Mouse (Mus musculus) lung, embryonic 16.5 days (tissue): ENCODE measurements around the gene Kif19a. TPM values are rescaled to one million over a fixed set of nuclear protein-coding genes. Genes with fewer than 3 reads are reported as not detected.

Source experiments
- ATAC-seq: fragments of 200-750 bp; cut with Nextera tagmentation; 2 replicates; pipeline ENCODE4 v1.8.0; 2017; ENCODE audit warnings: low read depth, mild to moderate bottlenecking, moderate library complexity
- H3K27ac ChIP-seq: fragments of 300-500 bp; sonication (generic); 2 replicates; pipeline ENCODE4 v1.5.1; 2014; ENCODE audit warnings: mild to moderate bottlenecking, control low read depth, low read length
- H3K27me3 ChIP-seq: fragments of 300-500 bp; sonication (generic); 2 replicates; pipeline ENCODE4 v1.6.1; 2014; ENCODE audit warnings: low read depth, low read length, mixed read lengths; ENCODE audit not compliant: control insufficient read depth, insufficient read depth
- H3K36me3 ChIP-seq: fragments of 300-500 bp; sonication (generic); 2 replicates; pipeline ENCODE4 v1.6.1; 2014; ENCODE audit warnings: low read length; ENCODE audit not compliant: control insufficient read depth, insufficient read depth
- H3K4me1 ChIP-seq: fragments of 300-500 bp; sonication (generic); replicated peaks from 2 replicates; pipeline ENCODE4 v1.6.1; 2014; ENCODE audit warnings: low read length, mixed read lengths; ENCODE audit not compliant: control insufficient read depth, insufficient read depth
- H3K4me2 ChIP-seq: fragments of 300-500 bp; sonication (generic); 2 replicates; pipeline ENCODE4 v1.6.1; 2014; ENCODE audit warnings: low read depth, low read length, control low read depth
- H3K4me3 ChIP-seq: fragments of 300-500 bp; sonication (generic); 2 replicates; pipeline ENCODE4 v1.5.1; 2014; ENCODE audit warnings: mild to moderate bottlenecking, low read length, control low read depth
- H3K9ac ChIP-seq: fragments of 300-500 bp; sonication (generic); 2 replicates; pipeline ENCODE4 v1.6.1; 2014; ENCODE audit warnings: low read length, control low read depth
- H3K9me3 ChIP-seq: fragments of 300-500 bp; sonication (generic); 2 replicates; pipeline ENCODE4 v1.6.1; 2016; ENCODE audit warnings: low read length; ENCODE audit not compliant: control insufficient read depth
- WGBS: fragments of 180-500 bp; shearing (Covaris S2); extraction: QIAGEN DNeasy Blood & Tissue Kit; methylation state at CpG from one replicate; pipeline ENCODE4 v1.1.7; 2014; 5-methylcytosine and 5-hydroxymethylcytosine counted together
- polyA plus RNA-seq: library from polyadenylated mRNA; unstranded; fragments of >200 nt; fragmentation: Nextera tagmentation; extraction: Ambion mirVana; gene quantifications from 2 replicates; pipeline ENCODE4 v1.2.1, GENCODE M21; 2015

Gene Kif19a
- polyA plus RNA-seq, 1 experiment from 2014 or later, result 0.46 TPM

- 20% methylated on average over 4 of the region's 4 CpGs for WGBS
- H3K4me3 ChIP-seq, result no peak overlapping the region
- no peak for ATAC-seq
- no peak overlapping the region for H3K27ac ChIP-seq
- no peak overlapping the region for H3K4me2 ChIP-seq
- H3K9me3 ChIP-seq, result no peaks in the 10 kb centered on the region
- H3K36me3 ChIP-seq, result no peaks in the 10 kb centered on the region
- peaks cover 12% of the 10 kb centered on the region for H3K4me1 ChIP-seq
- H3K27me3 ChIP-seq, result no peaks in the 10 kb centered on the region
- H3K9ac ChIP-seq, result no peak overlapping the region
Observed at GRCm38 (mm10) chr11:114810344-114810743, 45.2 kb downstream of the Kif19a start.

GRCm38 (mm10) chr11:114812731-114813240 lies 47.6 kb downstream of the Kif19a start:
- H3K9ac ChIP-seq, result no peak overlapping the region
- whole genome bisulfite sequencing, result 9% methylated on average over 6 of the region's 6 CpGs
- no peaks in the 10 kb centered on the region for H3K36me3 ChIP-seq
- peak; percentile 68 for ATAC-seq
- no peaks in the 10 kb centered on the region for H3K9me3 ChIP-seq
- H3K27me3 ChIP-seq, result no peaks in the 10 kb centered on the region
- no peak overlapping the region for H3K4me3 ChIP-seq
- peaks cover 8% of the 10 kb centered on the region for H3K4me1 ChIP-seq
- H3K4me2 ChIP-seq, result no peak overlapping the region
- H3K27ac ChIP-seq, result no peak overlapping the region

GRCm38 (mm10) chr11:114814873-114815592 lies 49.8 kb downstream of the Kif19a start:
- ATAC-seq, result peak; percentile 36; the same call in 1 of the 2 replicates
- peak overlapping the region; percentile 10; the same call in 1 of the 2 replicates for H3K27ac ChIP-seq
- no peak overlapping the region for H3K4me2 ChIP-seq
- H3K4me1 ChIP-seq, result peaks cover 10% of the 10 kb centered on the region
- H3K27me3 ChIP-seq, result no peaks in the 10 kb centered on the region
- WGBS, result 55% methylated on average over 11 of the region's 11 CpGs
- no peaks in the 10 kb centered on the region for H3K9me3 ChIP-seq
- no peaks in the 10 kb centered on the region for H3K36me3 ChIP-seq
- peak overlapping the region; percentile 11; the same call in 1 of the 2 replicates for H3K9ac ChIP-seq
- H3K4me3 ChIP-seq, result no peak overlapping the region

GRCm38 (mm10) chr11:114816934-114817333 lies 51.7 kb downstream of the Kif19a start:
- Histone ChIP-seq H3K27ac (no peak overlapping the region), H3K36me3 (no peaks in the 10 kb centered on the region), H3K9ac (no peak overlapping the region), H3K27me3 (no peaks in the 10 kb centered on the region), H3K9me3 (no peaks in the 10 kb centered on the region), H3K4me3 (no peak overlapping the region), H3K4me1 (peaks cover 15% of the 10 kb centered on the region), H3K4me2 (no peak overlapping the region)
- no peak for ATAC-seq
- WGBS, result 87% methylated on average over 4 of the region's 4 CpGs

- H3K4me3 ChIP-seq, result no peak overlapping the region
- H3K27ac ChIP-seq, result no peak overlapping the region
- no peaks in the 10 kb centered on the region for H3K27me3 ChIP-seq
- no peaks in the 10 kb centered on the region for H3K9me3 ChIP-seq
- no peak for ATAC-seq
- WGBS, result 83% methylated on average over 7 of the region's 7 CpGs
- H3K36me3 ChIP-seq, result no peaks in the 10 kb centered on the region
- no peak overlapping the region for H3K4me2 ChIP-seq
- no peak overlapping the region for H3K9ac ChIP-seq
- peaks cover 25% of the 10 kb centered on the region for H3K4me1 ChIP-seq
Observed at GRCm38 (mm10) chr11:114818185-114818584, 53.0 kb downstream of the Kif19a start.

GRCm38 (mm10) chr11:114819110-114819509 lies 53.9 kb downstream of the Kif19a start:
- 42% methylated on average over 2 of the region's 2 CpGs for WGBS
- H3K27ac ChIP-seq, result no peak overlapping the region; the same call in 1 of the 2 replicates

GRCm38 (mm10) chr11:114820444-114820843 lies 55.3 kb downstream of the Kif19a start:
- Histone ChIP-seq H3K27ac (peak overlapping the region; percentile 66), H3K4me2 (no peak overlapping the region), H3K9me3 (no peaks in the 10 kb centered on the region), H3K9ac (no peak overlapping the region), H3K36me3 (no peaks in the 10 kb centered on the region), H3K4me3 (no peak overlapping the region), H3K4me1 (peaks cover 23% of the 10 kb centered on the region), H3K27me3 (no peaks in the 10 kb centered on the region)
- 20% methylated on average over 3 of the region's 3 CpGs for WGBS
- peak; percentile 66 for ATAC-seq

More at GRCm38 (mm10) chr11:114819110-114819509, 53.9 kb downstream of the Kif19a start:
- Histone ChIP-seq H3K36me3 (no peaks in the 10 kb centered on the region), H3K27me3 (no peaks in the 10 kb centered on the region), H3K4me2 (no peak overlapping the region), H3K9ac (no peak overlapping the region), H3K9me3 (no peaks in the 10 kb centered on the region), H3K4me3 (no peak overlapping the region), H3K4me1 (peaks cover 30% of the 10 kb centered on the region)
- no peak for ATAC-seq

GRCm38 (mm10) chr11:114821325-114821724 lies 56.1 kb downstream of the Kif19a start:
- H3K36me3 ChIP-seq, result no peaks in the 10 kb centered on the region
- no peak overlapping the region for H3K4me2 ChIP-seq
- H3K27me3 ChIP-seq, result no peaks in the 10 kb centered on the region
- H3K27ac ChIP-seq, result 0 out of 2 replicates have a peak overlapping the region, but pooled peaks have one; percentile 31
- H3K9me3 ChIP-seq, result no peaks in the 10 kb centered on the region
- WGBS, result 61% methylated on average over 1 of the region's 1 CpGs
- H3K4me1 ChIP-seq, result peaks cover 23% of the 10 kb centered on the region
- no peak overlapping the region for H3K9ac ChIP-seq
- ATAC-seq, result no peak
- no peak overlapping the region for H3K4me3 ChIP-seq

- Histone ChIP-seq H3K9me3 (no peaks in the 10 kb centered on the region), H3K9ac (no peak overlapping the region), H3K27ac (peak overlapping the region; percentile 92), H3K4me1 (peaks cover 29% of the 10 kb centered on the region), H3K27me3 (no peaks in the 10 kb centered on the region), H3K4me3 (no peak overlapping the region), H3K4me2 (peak overlapping the region; percentile 38), H3K36me3 (no peaks in the 10 kb centered on the region)
- WGBS, result 25% methylated on average over 12 of the region's 12 CpGs
- peak; percentile 91 for ATAC-seq
Observed at GRCm38 (mm10) chr11:114822727-114823126, 57.5 kb downstream of the Kif19a start.
